Mouse (Mus musculus): ENCODE results near the gene Ddx20.
A peak's percentile ranks its signal among the peaks of the same experiment; 100 is the strongest.

The Ddx20 gene

DNA sequence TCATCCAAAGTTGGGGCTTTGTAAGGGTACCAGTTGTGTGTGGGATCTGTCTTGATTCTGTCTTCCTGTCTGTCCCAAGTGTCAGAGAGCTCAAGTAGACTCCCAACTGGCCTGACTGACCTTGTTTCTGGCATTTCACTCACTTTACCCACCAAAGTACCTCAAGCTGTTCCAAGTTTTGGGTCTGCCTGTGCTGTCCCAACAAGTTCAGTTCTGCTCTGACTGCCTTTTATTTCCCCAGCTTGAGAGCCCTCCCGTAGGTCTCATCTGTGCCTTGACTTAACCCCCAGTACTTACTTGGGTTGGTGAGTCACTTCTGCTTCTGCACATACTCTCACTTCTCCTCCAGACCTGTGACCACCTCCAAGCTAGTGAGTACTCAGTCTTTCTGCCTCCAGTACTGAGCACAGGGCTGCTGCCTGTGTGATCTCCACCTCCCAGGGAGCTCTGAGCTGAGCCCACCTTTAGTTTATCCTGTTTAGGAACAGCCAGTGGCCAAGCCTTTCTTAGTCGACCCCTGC lies 34.4 kb upstream of the Ddx20 start:
- TF ChIP-seq CTCF (conservative IDR thresholded peaks at IDR 0.05; ENCODE audit: low read length) (no peak), NANOG (IDR thresholded peaks at IDR 0.05; ENCODE audit: borderline replicate concordance, low read length) (no peak), POU5F1 (IDR thresholded peaks at IDR 0.05; ENCODE audit: borderline replicate concordance, low read length) (no peak)
- Histone ChIP-seq H3K36me3 (ENCODE audit: insufficient read depth, low read length) (0 out of 2 replicates have a peak, but pooled peaks cover under 1% of the 10 kb centered on the region), H3K27me3 (ENCODE audit: insufficient read depth, low read length) (no peaks in the 10 kb centered on the region), H3K9me3 (ENCODE audit: low read length) (no peaks in the 10 kb centered on the region), H3K4me3 (replicated peaks; ENCODE audit: low read length) (no peak overlapping the region), H3K4me1 (replicated peaks; ENCODE audit: low read depth, low read length) (peaks cover 15% of the 10 kb centered on the region)

DNA sequence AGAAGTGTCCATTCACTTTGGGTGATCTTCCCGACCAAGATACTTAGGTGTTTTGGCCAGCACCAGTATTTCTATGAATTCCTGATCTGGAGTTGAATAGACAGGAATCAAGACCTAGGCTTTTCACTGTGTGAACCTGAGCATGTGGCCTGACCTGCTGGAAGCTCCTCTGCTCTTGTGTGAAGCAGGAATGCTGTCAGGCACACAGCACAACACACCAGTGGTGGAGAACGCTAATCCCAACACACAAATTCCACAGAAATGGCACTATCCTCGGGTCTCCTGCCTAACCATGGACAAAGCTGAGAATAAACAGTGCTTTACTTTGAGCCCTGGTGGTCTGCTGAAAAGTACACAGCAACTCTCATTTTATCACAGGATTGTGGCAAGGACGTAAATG lies 33.1 kb upstream of the Ddx20 start:
- H3K27me3 ChIP-seq (ENCODE audit: insufficient read depth, low read length): no peaks in the 10 kb centered on the region
- H3K4me1 ChIP-seq (replicated peaks; ENCODE audit: low read depth, low read length): peaks cover 25% of the 10 kb centered on the region
- H3K9me3 ChIP-seq (ENCODE audit: low read length): no peaks in the 10 kb centered on the region
- TF ChIP-seq CTCF (conservative IDR thresholded peaks at IDR 0.05; ENCODE audit: low read length) (no peak), POU5F1 (IDR thresholded peaks at IDR 0.05; ENCODE audit: borderline replicate concordance, low read length) (no peak), NANOG (IDR thresholded peaks at IDR 0.05; ENCODE audit: borderline replicate concordance, low read length) (no peak)
- peaks cover 9% of the 10 kb centered on the region for H3K36me3 ChIP-seq (ENCODE audit: insufficient read depth, low read length)
- no peak overlapping the region for H3K4me3 ChIP-seq (replicated peaks; ENCODE audit: low read length)

DNA sequence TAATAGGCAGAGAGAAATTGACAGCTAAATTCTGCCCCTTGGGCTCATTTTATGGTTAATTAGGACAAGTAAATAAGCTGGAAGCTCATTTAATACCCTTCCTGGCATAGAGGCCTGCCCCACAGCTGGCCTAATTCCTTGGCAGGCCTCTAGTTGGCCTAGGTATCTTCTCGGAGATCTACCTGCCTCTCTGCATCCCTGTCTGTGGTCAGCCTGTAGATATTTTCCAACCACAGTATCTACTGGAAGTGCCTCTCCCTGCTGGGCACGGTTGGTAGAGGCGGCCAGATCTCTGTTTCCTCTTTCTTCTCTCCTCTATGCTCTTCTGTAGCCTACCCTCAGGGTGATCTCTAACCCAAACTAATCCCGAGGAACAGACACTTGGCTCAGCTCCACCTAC lies 32.6 kb upstream of the Ddx20 start:
- Histone ChIP-seq H3K9me3 (ENCODE audit: low read length) (no peaks in the 10 kb centered on the region), H3K27me3 (ENCODE audit: insufficient read depth, low read length) (no peaks in the 10 kb centered on the region), H3K4me1 (replicated peaks; ENCODE audit: low read depth, low read length) (peaks cover 25% of the 10 kb centered on the region), H3K36me3 (ENCODE audit: insufficient read depth, low read length) (peaks cover 9% of the 10 kb centered on the region), H3K4me3 (replicated peaks; ENCODE audit: low read length) (no peak overlapping the region)
- TF ChIP-seq POU5F1 (IDR thresholded peaks at IDR 0.05; ENCODE audit: borderline replicate concordance, low read length) (no peak), NANOG (IDR thresholded peaks at IDR 0.05; ENCODE audit: borderline replicate concordance, low read length) (no peak), CTCF (conservative IDR thresholded peaks at IDR 0.05; ENCODE audit: low read length) (no peak)

DNA sequence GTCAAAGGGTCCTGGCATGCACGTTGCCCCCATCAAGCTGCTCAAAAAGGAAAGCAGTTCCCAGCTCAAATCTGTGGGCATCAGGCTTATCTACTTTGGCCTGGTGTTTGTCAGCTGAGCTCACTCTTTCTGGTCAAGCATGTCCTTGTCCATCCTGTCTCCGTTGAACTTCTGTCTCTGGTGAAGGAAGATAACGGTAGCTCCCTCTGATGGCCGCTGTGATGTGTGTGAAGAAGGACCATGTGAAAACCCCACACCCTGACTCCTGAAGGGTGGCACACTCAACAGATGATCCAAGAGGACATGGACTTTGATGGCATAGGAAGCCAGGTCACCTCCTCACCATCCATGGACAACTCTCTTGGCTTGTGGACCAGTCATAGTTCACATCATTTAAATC lies 31.4 kb upstream of the Ddx20 start:
- Histone ChIP-seq H3K4me3 (replicated peaks; ENCODE audit: low read length) (no peak overlapping the region), H3K4me1 (replicated peaks; ENCODE audit: low read depth, low read length) (peaks cover 33% of the 10 kb centered on the region), H3K27me3 (ENCODE audit: insufficient read depth, low read length) (no peaks in the 10 kb centered on the region), H3K36me3 (ENCODE audit: insufficient read depth, low read length) (peaks cover 9% of the 10 kb centered on the region), H3K9me3 (ENCODE audit: low read length) (no peaks in the 10 kb centered on the region)
- TF ChIP-seq CTCF (conservative IDR thresholded peaks at IDR 0.05; ENCODE audit: low read length): no peak

DNA sequence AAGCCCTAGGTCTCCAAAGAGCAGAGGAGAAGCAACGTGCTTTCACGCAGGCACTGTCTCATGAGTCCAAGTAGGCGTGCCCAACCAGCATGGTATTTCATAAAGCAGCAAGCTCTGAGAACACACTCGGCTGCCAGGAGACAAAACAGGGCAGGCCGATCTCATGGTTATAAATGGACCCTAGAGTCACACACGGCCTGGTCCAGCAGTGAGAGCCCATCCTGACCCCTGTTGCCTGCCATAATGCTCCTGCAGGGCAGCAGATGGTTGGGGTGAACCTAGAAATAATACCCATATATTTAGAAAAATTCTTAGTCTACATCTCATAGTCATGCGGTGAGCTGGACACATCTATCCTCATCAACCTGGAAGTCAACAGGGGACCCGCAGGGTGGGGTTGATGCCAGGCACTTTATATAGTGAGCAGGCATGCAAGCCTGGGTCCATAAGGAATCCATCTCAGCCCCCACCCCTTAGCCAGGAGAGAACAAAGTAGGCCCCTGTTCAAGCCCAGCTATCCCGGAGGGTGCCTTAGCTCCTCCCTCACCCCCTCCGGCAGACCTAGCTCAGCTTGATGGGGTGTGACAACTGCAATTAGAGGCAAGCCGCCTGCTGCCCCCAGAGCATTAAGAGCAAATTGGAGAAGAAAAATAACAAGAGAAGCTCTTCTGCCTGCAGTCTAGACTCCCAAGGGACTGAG lies 30.6 kb upstream of the Ddx20 start:
- TF ChIP-seq POU5F1 (IDR thresholded peaks at IDR 0.05; ENCODE audit: borderline replicate concordance, low read length) (no peak), NANOG (IDR thresholded peaks at IDR 0.05; ENCODE audit: borderline replicate concordance, low read length) (no peak), CTCF (conservative IDR thresholded peaks at IDR 0.05; ENCODE audit: low read length) (no peak)
- no peak overlapping the region for H3K4me3 ChIP-seq (replicated peaks; ENCODE audit: low read length)
- peaks cover 34% of the 10 kb centered on the region for H3K4me1 ChIP-seq (replicated peaks; ENCODE audit: low read depth, low read length)
- H3K36me3 ChIP-seq (ENCODE audit: insufficient read depth, low read length): peaks cover 9% of the 10 kb centered on the region
- no peaks in the 10 kb centered on the region for H3K9me3 ChIP-seq (ENCODE audit: low read length)
- H3K27me3 ChIP-seq (ENCODE audit: insufficient read depth, low read length): no peaks in the 10 kb centered on the region

DNA sequence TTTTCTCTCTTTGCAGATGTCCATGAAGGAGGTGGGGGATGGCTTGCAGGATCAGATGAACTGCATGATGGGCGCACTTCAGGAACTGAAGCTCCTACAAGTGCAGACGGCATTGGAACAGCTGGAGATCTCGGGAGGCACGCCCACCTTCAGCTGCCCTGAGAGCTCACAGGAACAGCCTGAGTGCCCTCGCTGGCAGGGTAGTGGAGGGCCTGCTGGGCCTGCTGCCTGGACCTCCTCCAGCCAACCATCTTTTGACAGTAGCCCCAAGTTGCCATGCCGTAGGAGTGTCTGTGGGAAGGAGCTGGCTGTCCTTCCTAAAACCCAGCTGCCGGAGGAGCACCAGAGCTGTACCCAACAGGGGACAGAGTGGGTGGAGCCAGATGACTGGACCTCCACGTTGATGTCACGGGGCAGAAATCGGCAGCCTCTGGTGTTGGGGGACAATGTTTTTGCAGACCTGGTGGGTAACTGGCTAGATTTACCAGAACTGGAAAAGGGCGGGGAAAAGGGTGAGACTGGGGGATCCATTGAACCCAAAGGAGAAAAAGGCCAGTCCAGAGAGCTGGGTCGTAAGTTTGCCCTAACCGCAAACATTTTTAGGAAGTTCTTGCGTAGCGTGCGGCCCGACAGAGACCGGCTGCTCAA lies 29.1 kb upstream of the Ddx20 start:
- peaks cover 5% of the 10 kb centered on the region; the same call in 1 of the 2 replicates for H3K27me3 ChIP-seq (ENCODE audit: insufficient read depth, low read length)
- H3K4me1 ChIP-seq (replicated peaks; ENCODE audit: low read depth, low read length): peaks cover 34% of the 10 kb centered on the region
- peak overlapping the region; percentile 37 for H3K4me3 ChIP-seq (replicated peaks; ENCODE audit: low read length)
- H3K36me3 ChIP-seq (ENCODE audit: insufficient read depth, low read length): peaks cover 13% of the 10 kb centered on the region
- TF ChIP-seq POU5F1 (IDR thresholded peaks at IDR 0.05; ENCODE audit: borderline replicate concordance, low read length) (no peak), CTCF (conservative IDR thresholded peaks at IDR 0.05; ENCODE audit: low read length) (no peak), NANOG (IDR thresholded peaks at IDR 0.05; ENCODE audit: borderline replicate concordance, low read length) (no peak)
- H3K9me3 ChIP-seq (ENCODE audit: low read length): no peaks in the 10 kb centered on the region

DNA sequence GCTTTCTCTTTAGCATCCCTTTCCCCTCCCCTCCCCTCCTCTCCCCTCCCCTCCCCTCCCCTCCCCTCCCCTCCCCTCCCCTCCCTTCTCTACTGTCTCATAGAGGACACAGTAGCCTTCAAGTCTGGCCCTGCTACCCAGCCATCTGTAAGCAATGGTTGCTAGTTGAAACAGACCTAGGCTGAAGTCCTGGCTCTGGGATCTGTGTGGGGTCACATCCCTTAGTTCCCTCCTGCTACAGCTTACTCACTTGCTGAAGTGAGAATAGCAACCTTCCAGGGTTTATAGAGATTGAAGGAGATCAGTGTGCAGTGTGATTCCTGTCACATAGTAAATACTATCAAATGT lies 27.4 kb upstream of the Ddx20 start:
- peaks cover 13% of the 10 kb centered on the region for H3K27me3 ChIP-seq (ENCODE audit: insufficient read depth, low read length)
- TF ChIP-seq CTCF (conservative IDR thresholded peaks at IDR 0.05; ENCODE audit: low read length) (no peak), POU5F1 (IDR thresholded peaks at IDR 0.05; ENCODE audit: borderline replicate concordance, low read length) (no peak), NANOG (IDR thresholded peaks at IDR 0.05; ENCODE audit: borderline replicate concordance, low read length) (no peak)
- H3K36me3 ChIP-seq (ENCODE audit: insufficient read depth, low read length): peaks cover 21% of the 10 kb centered on the region
- no peak overlapping the region for H3K4me3 ChIP-seq (replicated peaks; ENCODE audit: low read length)
- H3K9me3 ChIP-seq (ENCODE audit: low read length): no peaks in the 10 kb centered on the region
- H3K4me1 ChIP-seq (replicated peaks; ENCODE audit: low read depth, low read length): peaks cover 27% of the 10 kb centered on the region

DNA sequence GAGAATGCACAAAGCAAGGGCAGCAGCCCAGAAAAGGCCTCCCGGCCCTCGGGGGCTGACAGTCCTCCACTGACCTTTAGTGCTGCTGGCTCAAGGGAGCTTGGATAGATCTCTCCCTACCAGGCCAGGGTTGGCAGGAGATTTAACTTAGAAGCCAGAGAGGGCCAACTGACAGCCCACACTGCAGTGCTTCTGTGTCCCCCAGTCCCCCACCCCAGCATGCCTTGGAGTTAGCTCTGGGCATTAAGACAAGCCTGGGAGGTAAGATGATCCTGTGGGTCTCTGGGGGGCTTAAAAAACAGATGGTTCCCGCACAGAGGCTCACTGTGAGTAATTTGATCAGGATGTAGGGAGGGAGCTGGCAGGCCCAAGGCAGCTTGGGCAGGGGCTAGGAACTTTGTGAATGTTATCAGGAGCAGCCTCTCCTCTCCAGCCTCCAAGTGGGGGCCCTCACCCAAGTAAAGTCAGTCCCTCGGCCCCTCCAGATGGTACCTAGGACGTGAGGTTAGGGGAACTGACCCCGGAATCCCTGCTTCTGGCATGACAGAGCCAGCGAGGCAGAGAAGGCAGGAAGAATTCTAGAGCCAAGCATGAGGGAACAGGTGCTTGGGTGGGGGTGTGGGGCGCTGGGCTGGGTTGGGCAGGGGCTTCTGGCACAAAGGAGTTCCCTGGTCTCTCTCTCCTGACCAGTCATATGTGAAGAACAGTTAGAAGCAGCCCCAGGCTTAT lies 26.9 kb upstream of the Ddx20 start:
- Histone ChIP-seq H3K9me3 (ENCODE audit: low read length) (no peaks in the 10 kb centered on the region), H3K36me3 (ENCODE audit: insufficient read depth, low read length) (peaks cover 21% of the 10 kb centered on the region), H3K27me3 (ENCODE audit: insufficient read depth, low read length) (peaks cover 16% of the 10 kb centered on the region), H3K4me1 (replicated peaks; ENCODE audit: low read depth, low read length) (peaks cover 27% of the 10 kb centered on the region), H3K4me3 (replicated peaks; ENCODE audit: low read length) (no peak overlapping the region)
- no peak for TF ChIP-seq NANOG (IDR thresholded peaks at IDR 0.05; ENCODE audit: borderline replicate concordance, low read length)
- no peak for TF ChIP-seq CTCF (conservative IDR thresholded peaks at IDR 0.05; ENCODE audit: low read length)
- no peak for TF ChIP-seq POU5F1 (IDR thresholded peaks at IDR 0.05; ENCODE audit: borderline replicate concordance, low read length)

Data from E14TG2a.4 (cell line).